Comparison of ENCODE assay signal across 20 mouse cellular contexts in the genomic region with DNA sequence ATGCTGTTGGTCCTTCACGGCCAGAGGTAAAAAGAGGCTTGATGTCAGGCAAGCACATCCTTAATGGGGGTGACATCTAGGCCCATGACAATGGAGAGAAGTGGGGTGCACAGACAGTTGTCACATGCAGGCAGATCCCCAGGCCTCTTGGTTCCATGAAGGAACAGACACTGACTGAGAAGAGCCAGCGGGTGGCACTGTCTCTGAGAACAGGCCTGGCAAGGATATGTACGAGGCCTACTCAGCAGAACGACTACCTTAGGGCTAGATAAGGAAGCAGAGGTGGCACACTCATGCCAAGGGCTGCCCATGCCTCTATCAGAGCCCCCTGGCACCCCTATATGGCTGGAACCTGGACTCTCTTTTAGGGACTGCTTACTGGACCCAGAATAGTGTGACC. TPM values are rescaled to one million over a fixed set of nuclear protein-coding genes. Genes with fewer than 3 reads are reported as not detected.
DNase-seq lines count a peak whose midpoint lies in the region; ATAC-seq and TF ChIP-seq lines count a peak whose summit lies in the region.
"Had no signal": no experiment of that assay in that cellular context is flagged by ENCODE, and none has a peak within 500 bp of the region (broad histone marks: within the 10 kb centered on the region; RNA-seq: fewer than 3 reads in every experiment).

No protein-coding gene starts in this region.

- 67% methylated on average over 4 of the region's 4 CpGs for WGBS in stomach, postnatal 0 days

- no peak overlapping the region for H3K27ac ChIP-seq in layer of hippocampus, adult 2 months
- H3K27ac ChIP-seq in stomach, postnatal 0 days (replicated peaks), result no peak overlapping the region
- H3K27ac ChIP-seq: embryonic facial prominence, embryonic 13.5 days; midbrain, embryonic 12.5 days had no signal

- H3K9ac ChIP-seq in stomach, postnatal 0 days (ENCODE audit: low read length), result no peak overlapping the region
- H3K9ac ChIP-seq: embryonic facial prominence, embryonic 13.5 days; midbrain, embryonic 12.5 days had no signal

- no peak for TF ChIP-seq EP300 in stomach, postnatal 0 days (optimal IDR thresholded peaks at IDR 0.05)

- no peaks in the 10 kb centered on the region for H3K9me3 ChIP-seq in stomach, postnatal 0 days (ENCODE audit: control insufficient read depth, low read length)
- H3K9me3 ChIP-seq: embryonic facial prominence, embryonic 13.5 days; midbrain, embryonic 12.5 days had no signal

- peaks cover 4% of the 10 kb centered on the region; the same call in 1 of the 2 replicates for H3K27me3 ChIP-seq in stomach, postnatal 0 days (ENCODE audit: control insufficient read depth, insufficient read depth, low read length)

- TF ChIP-seq CTCF in layer of hippocampus, adult 2 months (conservative IDR thresholded peaks at IDR 0.05), result peak; percentile 60
- TF ChIP-seq CTCF in stomach, postnatal 0 days (IDR thresholded peaks at IDR 0.05; ENCODE audit: low read depth), result no peak; the same call in 1 of the 2 replicates

- DNase-seq in CD4-positive, CD25-positive, alpha-beta regulatory T cell, adult 2 months (ENCODE audit: low read depth, low spot score), result peak; percentile 8
- no peak for DNase-seq in layer of hippocampus, adult 2 months (ENCODE audit: low spot score in 2 of 2)
- no peak for DNase-seq in layer of hippocampus, postnatal 25 days (ENCODE audit: extremely low spot score in 1 of 2, low spot score in 1 of 2)
- DNase-seq in 416B (ENCODE audit: low read depth) (peak; percentile 47), MEL-GATA-1-ER (ENCODE audit: extremely low read depth, low read depth) (peak; percentile 5)
- no peak for DNase-seq in stomach, postnatal 0 days (ENCODE audit: low spot score)
- no peak for DNase-seq in layer of hippocampus, postnatal 36 days
- DNase-seq: cerebellum, adult 18-20 months; cerebellum, postnatal 14 days; gastrocnemius, postnatal 10 days; heart, postnatal 10 days; kidney, adult 18-20 months; lung, postnatal 14 days had no signal

- no peak overlapping the region for H3K4me2 ChIP-seq in stomach, postnatal 0 days (replicated peaks; ENCODE audit: low read depth)
- H3K4me2 ChIP-seq: embryonic facial prominence, embryonic 13.5 days; heart, embryonic 11.5 days; midbrain, embryonic 12.5 days had no signal

- no peak for ATAC-seq in CD4-positive, CD25-positive, alpha-beta regulatory T cell, adult 4 months
- ATAC-seq in stomach, postnatal 0 days (ENCODE audit: low FRiP score, low TSS enrichment), result no peak
- ATAC-seq: forebrain, embryonic 14.5 days had no signal

- no peaks in the 10 kb centered on the region for H3K36me3 ChIP-seq in stomach, postnatal 0 days (ENCODE audit: control insufficient read depth, insufficient read depth, low read length)
- H3K36me3 ChIP-seq: embryonic facial prominence, embryonic 13.5 days; midbrain, embryonic 12.5 days had no signal

- no peak overlapping the region for H3K4me3 ChIP-seq in layer of hippocampus, adult 2 months
- H3K4me3 ChIP-seq in stomach, postnatal 0 days (ENCODE audit: low read depth, low read length), result no peak overlapping the region
- H3K4me3 ChIP-seq: embryonic facial prominence, embryonic 13.5 days; erythroblast, embryonic 14.5 days; midbrain, embryonic 12.5 days had no signal

- no peaks in the 10 kb centered on the region for H3K4me1 ChIP-seq in stomach, postnatal 0 days (replicated peaks; ENCODE audit: control insufficient read depth, insufficient read depth)

RNA-seq across cellular contexts. Expression of a gene that starts 2.0 kb away (rescaled TPM):
- polyA plus RNA-seq in CD4-positive, CD25-positive, alpha-beta regulatory T cell, adult 4 months (2017; shearing (Covaris generic)), result not detected
- total RNA-seq in layer of hippocampus, adult 2 months (2021), result 1 to 10 TPM; 1.1 to 1.2 TPM
- 1 to 10 TPM; 2.1 to 2.4 TPM for total RNA-seq in layer of hippocampus, postnatal 25 days (2021)
- 0.08 TPM in 1 of 2 replicates, not detected in the other for polyA plus RNA-seq in stomach, postnatal 0 days (2015; fragmentation: Nextera tagmentation; extraction: Ambion mirVana)
- total RNA-seq in layer of hippocampus, postnatal 36 days (2021), result 1 to 10 TPM; 1.1 to 1.2 TPM
- total RNA-seq: gastrocnemius, postnatal 10 days had no signal
- polyA plus RNA-seq: heart, embryonic 11.5 days; small intestine, adult 2 months had no signal

RNA-seq across cellular contexts. Expression of a gene that starts 40.5 kb away (rescaled TPM):
- polyA plus RNA-seq in CD4-positive, CD25-positive, alpha-beta regulatory T cell, adult 4 months (2017; shearing (Covaris generic)), result under 1 TPM; 0.56 to 0.94 TPM
- total RNA-seq in layer of hippocampus, adult 2 months (2021), result under 1 TPM; 0.12 to 0.23 TPM
- total RNA-seq in layer of hippocampus, postnatal 25 days (2021), result under 1 TPM; 0.14 to 0.27 TPM
- 1.4 and 1.6 TPM in 2 replicates for polyA plus RNA-seq in stomach, postnatal 0 days (2015; fragmentation: Nextera tagmentation; extraction: Ambion mirVana)
- under 1 TPM; 0.10 to 0.20 TPM for total RNA-seq in layer of hippocampus, postnatal 36 days (2021)

Comparison
In these comparisons a context has a peak if more than half of its experiments do, and no peak if none do; other contexts are left out.
1. DNase-seq: peak in CD4-positive, CD25-positive, alpha-beta regulatory T cell, adult 2 months (single experiment), 416B (single experiment) and MEL-GATA-1-ER (single experiment); none in layer of hippocampus, adult 2 months (0 of 2), layer of hippocampus, postnatal 25 days (0 of 2), stomach, postnatal 0 days (single experiment) and layer of hippocampus, postnatal 36 days (0 of 2).